Mouse (Mus musculus) embryo, embryonic 9.5 days (tissue): Measurements from ENCODE around the gene Cnksr1.
A peak's percentile ranks its signal among the peaks of the same experiment; 100 is the strongest.

ENCODE experiments used
- DNase-seq: peaks from one replicate; pipeline ENCODE4 v3.0.0-alpha.2; 2017; ENCODE audit errors: extremely low spot score

Cnksr1 gene

GRCm38 (mm10) chr4:134203340-134203896 lies 34.8 kb downstream of the Cnksr1 start:
- DNase-seq, result no peak

- DNase-seq, result no peak
Observed at GRCm38 (mm10) chr4:134202904-134203303, 35.3 kb downstream of the Cnksr1 start, which contains the start of gene Gm7534. TSS of gene Gm7534 (minus strand) at chr4:134203004.

- DNase-seq, result no peak
Observed at GRCm38 (mm10) chr4:134199371-134199770, 38.8 kb downstream of the Cnksr1 start.

- peak; percentile 10 for DNase-seq
Observed at GRCm38 (mm10) chr4:134186268-134186667, 51.9 kb downstream of the Cnksr1 start.

- no peak for DNase-seq
Observed at GRCm38 (mm10) chr4:134185569-134185968, 52.6 kb downstream of the Cnksr1 start.

GRCm38 (mm10) chr4:134183711-134184110 lies 54.5 kb downstream of the Cnksr1 start:
- DNase-seq, result no peak

- no peak for DNase-seq
Observed at GRCm38 (mm10) chr4:134181825-134182224, 56.4 kb downstream of the Cnksr1 start.

GRCm38 (mm10) chr4:134181112-134181511 lies 57.1 kb downstream of the Cnksr1 start:
- DNase-seq, result no peak
